Mouse (Mus musculus) telencephalon, adult 2 months (tissue): ENCODE measurements at regions not wholly inside any gene's neighbourhood (a gene's known extent, or its start where the extent isn't known, plus 50 kb on each side); places are given as distances from the start of the nearest gene placed in this dataset.

ENCODE experiments used
- DNase-seq: peaks from one replicate; pipeline ENCODE4 v3.0.0-alpha.2; 2011; ENCODE audit warnings: low read depth, low spot score

GRCm38 (mm10) chr10:44832455-44832854 lies 234.5 kb upstream of the Prep start:
- no peak for DNase-seq

GRCm38 (mm10) chr10:44826271-44826670 lies 240.7 kb upstream of the Prep start:
- no peak for DNase-seq

DNA sequence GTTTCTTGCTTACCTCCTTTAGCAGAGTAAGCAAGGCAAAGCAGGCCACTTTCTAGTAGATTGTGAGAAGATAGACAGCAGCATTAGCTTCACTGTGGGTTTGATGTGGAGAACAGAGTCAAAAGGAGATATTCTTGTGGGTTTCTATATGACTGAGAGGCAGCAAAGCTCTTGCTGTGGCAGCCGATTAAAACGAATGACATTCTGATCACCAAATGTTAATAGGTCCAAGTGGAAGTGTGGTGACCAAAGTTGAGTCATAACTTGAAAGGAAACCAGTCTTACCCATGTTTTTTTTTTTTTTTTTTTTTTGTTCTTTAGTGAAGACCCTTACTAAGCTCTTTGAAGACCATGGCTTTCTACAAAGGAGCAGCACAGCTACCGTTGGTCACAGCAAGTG lies 245.3 kb upstream of the Prep start:
- DNase-seq: no peak

- DNase-seq: no peak
Measured at GRCm38 (mm10) chr10:44820379-44820778, 246.6 kb upstream of the Prep start.

DNA sequence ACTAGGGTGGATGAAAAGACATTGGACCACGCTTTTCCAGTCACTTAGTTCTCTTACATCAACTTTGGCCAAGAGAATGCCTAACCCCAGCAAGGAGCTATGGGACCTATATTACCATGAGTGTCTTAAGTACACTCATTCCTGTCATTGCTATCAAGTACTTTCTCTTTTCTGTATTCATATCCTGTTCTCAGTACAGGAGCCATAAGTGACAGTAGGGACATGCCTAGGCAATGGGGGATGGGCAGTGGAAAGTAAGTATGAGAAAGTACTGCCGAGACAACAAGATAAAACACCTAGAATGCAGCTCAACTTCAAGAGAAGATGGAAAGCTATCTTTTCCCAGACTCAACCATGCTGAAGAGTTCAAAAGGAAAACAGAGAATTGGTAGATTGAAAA lies 247.6 kb upstream of the Prep start:
- no peak for DNase-seq

- no peak for DNase-seq
Measured at GRCm38 (mm10) chr10:44818615-44819014, 248.4 kb upstream of the Prep start.

GRCm38 (mm10) chr10:44796205-44796604 lies 267.9 kb upstream of the Prdm1 start:
- no peak for DNase-seq

- peak; percentile 17 for DNase-seq
Measured at GRCm38 (mm10) chr10:44785386-44785785, 257.1 kb upstream of the Prdm1 start.

GRCm38 (mm10) chr10:44780381-44780958 lies 252.2 kb upstream of the Prdm1 start:
- DNase-seq: no peak

GRCm38 (mm10) chr10:44779568-44780207 lies 251.4 kb upstream of the Prdm1 start:
- no peak for DNase-seq

DNA sequence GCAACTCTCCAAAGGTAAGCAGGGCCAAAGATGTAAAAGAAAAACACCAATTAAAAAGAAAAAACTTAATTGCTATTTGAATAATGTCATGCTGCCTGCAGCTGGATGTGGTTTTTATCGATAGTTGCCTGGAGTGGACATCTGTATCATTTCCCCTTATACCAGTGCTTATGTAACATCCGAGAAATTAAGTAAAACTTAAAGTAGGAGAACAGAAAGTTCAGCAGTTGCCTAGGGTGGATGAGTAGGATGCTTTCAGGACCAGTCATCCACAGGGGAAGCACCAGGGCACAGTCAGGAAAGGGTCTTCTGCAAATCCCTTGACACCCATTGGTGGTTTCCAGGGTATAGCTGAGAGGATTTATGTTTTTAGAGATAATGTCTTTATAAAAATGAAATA lies 248.9 kb upstream of the Prdm1 start:
- no peak for DNase-seq

DNA sequence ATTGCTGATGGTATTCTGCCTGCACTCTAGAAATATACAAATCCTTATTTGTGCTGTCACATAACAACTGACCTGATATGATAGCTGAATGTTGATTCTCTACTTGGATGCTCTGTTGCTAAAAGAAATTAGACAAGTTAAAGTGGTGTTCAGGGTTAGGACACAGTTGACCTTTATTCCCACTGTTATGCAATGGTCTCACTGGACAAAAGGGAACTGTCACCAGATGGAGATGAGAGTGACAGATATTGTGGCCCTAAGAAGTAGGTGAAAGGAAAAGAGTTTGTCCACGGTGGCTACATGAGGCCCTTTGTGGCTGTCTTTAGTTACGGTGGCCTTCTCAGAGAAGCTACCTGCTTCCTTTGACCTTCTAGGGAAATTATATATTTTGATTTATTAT lies 247.9 kb upstream of the Prdm1 start:
- no peak for DNase-seq

DNA sequence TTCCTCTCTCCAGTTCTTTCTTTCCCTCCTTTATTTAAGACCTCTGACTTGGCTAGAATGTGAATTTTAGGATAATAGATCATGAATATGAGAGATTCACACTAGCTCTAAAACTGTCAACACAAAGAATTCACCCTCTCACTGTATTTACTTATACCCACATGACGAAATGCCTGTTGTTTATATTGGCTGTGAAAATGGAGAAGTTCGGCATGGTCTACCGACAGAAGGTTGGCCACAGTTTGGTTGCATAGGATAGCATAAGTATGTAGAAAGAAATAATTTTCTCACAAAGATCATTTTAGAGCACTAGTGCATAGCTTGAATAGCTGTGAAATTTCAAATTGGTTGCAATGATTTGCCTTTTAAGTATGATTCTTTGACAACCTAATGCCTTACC lies 237.2 kb upstream of the Prdm1 start:
- no peak for DNase-seq

- no peak for DNase-seq
Measured at GRCm38 (mm10) chr10:44763102-44763501, 234.8 kb upstream of the Prdm1 start.

DNA sequence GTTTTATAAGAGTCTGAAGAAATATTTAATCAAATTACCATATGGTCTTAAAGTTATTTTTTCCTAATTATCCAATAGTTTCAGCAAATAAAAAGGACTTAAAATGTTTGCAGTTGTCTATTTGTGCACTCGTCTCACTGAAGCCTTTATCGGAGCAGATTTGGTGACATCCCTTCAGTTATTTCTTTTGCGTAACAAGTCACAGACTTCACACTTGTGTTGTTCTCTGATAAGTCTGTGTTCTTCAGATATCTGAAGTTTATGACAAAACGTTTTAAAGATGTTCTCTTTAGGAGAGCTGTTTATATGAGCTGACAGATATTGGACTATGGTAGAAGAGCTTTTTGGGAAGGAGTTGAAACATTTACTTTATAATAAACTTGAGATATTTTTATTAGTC lies 233.8 kb upstream of the Prdm1 start:
- DNase-seq: no peak

- DNase-seq: no peak
Measured at GRCm38 (mm10) chr10:44761324-44761723, 233.0 kb upstream of the Prdm1 start.

DNA sequence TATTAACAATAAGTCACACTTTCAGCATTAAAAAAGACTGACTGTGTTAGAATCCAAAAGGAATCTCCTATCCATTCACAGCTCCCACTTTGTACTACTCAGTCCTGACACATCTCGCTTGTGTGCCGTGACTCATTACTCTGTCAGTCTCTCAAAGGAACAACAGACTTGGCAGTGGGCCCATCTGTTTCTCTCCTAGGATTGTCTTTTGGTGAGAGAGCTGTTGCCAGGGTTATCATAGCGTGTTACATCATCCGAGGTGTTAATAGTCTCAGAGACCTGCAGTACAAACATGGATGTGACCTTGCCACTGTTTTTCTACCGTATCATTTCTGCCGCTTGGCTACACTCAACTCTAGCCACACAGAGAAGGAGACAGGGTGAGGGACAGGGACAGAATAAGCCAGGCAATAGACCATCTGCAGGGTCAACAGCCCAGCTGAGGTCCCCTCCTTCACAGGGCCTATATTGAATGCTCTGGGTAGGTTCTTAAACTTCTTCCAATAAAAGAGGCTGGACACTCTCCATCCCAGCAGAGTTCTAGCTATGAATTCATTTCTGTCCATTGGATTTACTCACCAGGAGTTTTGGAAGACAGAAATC lies 227.2 kb upstream of the Prdm1 start:
- DNase-seq: peak; percentile 26

GRCm38 (mm10) chr10:44754930-44755329 lies 226.6 kb upstream of the Prdm1 start:
- DNase-seq: no peak

GRCm38 (mm10) chr10:44752719-44753390 lies 224.6 kb upstream of the Prdm1 start:
- DNase-seq: peak; percentile 55

- no peak for DNase-seq
Measured at GRCm38 (mm10) chr10:44751061-44751460, 222.8 kb upstream of the Prdm1 start.

DNA sequence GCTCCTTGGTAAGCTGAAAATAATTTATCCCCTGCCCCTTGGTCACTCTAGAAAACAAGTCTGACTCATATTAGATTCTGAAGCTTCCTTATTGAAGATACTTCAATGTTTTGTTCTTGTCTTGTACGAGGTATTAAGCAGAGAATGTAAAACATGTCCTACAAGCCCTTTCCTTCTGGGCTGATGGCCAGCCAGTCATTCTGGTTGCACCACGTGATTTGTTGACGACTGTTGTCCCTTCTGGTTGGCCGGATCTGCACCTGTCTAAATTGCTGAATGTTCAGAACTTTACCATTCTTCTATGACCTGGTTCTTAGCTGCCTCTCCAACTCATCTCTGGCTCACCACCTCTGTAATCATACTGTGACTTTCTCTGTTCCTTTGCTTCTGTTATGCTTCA lies 220.9 kb upstream of the Prdm1 start:
- DNase-seq: no peak

DNA sequence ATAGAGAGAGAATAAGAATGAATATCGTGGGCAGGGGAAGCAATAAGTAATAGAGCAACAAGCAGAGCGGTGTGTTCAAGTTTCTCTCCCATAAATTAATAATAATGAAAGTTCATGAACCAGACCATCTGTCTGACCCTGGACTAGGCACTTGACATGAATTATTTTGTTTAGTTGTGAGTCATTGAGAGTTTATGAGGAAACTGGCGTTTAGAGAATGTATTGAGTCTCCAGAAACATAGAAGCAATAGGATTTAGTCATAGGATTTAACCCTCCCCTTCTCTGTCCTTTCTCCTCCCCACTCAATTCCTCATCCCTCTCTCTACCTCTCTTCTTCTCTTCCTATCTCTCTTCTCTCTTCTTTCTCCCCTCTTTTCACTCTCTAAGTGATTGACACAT lies 219.1 kb upstream of the Prdm1 start:
- no peak for DNase-seq

DNA sequence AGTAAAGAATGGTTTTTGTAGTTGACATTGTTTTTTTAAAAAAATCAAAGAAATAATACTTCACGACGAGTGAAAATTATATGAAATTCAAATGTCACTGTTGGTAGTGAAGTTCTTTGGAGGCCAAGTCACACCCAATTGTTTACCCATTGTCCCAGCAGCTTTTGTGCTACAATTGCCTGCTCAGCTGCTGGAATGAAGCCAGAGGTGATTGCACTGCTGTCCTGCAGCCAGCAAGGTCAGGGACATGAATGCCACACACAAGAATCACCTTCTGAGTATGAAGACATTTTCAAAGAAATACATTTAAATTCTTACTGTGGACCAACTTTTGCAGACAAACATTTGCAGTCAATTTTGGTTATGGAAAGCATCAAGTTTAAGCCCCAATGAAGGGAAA lies 215.9 kb upstream of the Prdm1 start:
- no peak for DNase-seq
